Mouse (Mus musculus) adrenal gland, postnatal 14 days (tissue): ENCODE results near the gene Pik3cb. TPM values are rescaled to one million over a fixed set of nuclear protein-coding genes. Genes with fewer than 3 reads are reported as not detected.

Experiments
- DNase-seq: peaks from one replicate; pipeline ENCODE4 v3.0.0; 2021; ENCODE audit warnings: mixed read lengths
- total RNA-seq: library from RNA; stranded (reverse); gene quantifications from 2 replicates; pipeline ENCODE4 v1.2.3, GENCODE M21; 2021

Pik3cb gene
- total RNA-seq, 1 experiment from 2014 or later: 12.1 TPM

DNA sequence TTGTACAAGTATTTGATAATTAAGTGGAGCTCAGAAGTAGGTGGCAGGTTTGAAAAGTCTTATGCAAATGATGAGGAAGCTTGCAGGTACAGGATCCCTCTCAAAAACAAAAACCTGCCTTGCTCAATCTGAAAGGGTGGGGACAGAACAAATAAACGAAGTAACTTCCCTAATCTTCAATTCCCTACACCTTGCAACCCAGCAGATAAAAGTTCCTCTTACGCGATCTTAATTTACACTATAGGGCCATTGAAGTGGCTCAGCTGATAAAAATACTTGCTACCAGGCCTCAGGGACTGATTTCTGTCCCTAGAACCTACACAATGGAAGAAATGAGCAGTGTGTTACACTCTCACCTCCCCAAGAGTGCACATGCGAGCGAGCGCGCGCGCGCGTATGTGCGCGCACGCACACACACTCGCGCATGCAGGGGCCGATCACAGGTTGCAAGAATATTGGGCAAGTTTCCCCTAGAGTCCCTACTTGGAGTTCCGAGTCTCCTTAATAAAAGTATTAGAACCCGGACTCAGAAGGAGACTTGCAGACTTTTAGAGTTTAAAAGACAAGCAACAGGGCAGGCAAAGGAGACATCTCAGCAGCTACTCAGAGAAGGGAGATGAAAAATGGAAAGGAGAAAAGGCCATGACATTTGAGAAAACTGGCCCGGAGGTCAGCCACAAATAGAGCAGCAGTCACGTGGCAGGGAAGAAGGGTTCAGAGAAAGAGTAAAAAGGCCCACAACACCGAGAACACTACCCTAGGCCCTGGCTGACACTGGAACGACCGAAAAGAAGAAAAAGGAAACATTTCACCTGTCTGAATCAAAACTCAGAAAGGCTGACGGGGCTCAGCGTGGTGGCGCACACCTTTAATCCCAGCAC lies 6.7 kb upstream of the Pik3cb start:
- peak; percentile 41 for DNase-seq

DNA sequence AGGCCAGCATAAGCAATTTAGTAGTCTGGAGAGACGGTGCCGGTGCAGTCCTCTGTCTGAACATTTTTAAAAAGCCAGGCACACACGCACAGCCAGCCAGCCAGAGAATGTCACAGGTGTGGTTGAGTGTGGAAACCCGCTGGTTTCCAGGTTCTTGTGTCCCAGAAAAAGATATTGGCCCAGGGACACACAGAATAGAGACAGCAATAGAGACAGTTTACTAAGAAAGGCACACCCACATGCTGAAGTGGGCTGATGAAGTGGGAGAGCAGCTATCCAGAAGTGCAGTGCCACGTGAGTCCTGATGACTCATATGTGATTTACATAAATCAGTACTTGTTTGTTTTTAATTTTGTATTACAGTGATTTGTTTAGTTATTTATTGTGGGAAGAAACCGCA lies 5.3 kb upstream of the Pik3cb start:
- peak; percentile 19 for DNase-seq

DNA sequence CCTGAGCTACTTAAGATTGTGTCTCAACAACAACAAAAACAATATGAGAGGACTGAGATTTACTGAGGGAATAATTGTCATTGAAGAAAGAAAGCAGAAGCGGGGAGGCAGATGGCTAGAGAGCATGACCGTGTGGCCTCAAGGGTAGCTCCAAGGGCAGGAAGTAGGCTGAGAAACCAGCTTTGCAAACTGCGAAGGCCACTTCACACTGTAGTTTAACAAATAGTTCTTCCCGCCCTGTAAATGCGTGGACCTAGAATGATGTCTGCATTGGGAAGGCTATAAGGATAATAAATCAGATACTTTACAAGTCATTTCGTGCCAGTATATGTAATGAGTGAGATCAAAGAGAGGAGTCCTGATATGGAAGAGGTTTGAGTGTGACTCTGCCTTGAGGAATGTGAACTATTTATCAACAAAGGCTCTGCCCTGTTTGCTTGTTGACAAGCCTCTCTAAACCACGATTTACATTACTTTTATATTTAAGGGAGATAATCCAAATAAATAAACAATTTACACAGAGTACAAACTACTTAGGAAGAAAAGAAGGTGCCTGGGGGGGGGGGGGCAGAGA lies 4.1 kb upstream of the Pik3cb start:
- peak; percentile 53 for DNase-seq

DNA sequence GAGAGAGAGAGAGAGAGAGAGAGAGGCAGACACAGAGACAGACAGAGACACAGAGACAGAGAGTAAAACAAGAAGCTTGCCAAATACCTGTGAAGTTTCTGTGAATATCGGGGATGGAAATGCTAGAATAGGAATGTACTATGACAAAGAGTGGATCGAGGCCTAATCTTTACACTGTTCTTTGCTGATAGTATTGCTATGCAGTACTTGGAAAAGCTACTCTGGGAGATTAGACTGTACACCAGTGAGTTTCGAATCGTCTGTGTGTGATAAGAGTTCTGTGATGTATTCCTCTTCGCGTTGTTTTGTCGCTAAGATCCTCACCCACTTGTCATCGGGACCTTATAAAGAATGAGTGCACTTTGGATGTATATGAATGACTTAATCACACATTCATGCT lies 1.2 kb upstream of the Pik3cb start:
- DNase-seq: no peak

DNA sequence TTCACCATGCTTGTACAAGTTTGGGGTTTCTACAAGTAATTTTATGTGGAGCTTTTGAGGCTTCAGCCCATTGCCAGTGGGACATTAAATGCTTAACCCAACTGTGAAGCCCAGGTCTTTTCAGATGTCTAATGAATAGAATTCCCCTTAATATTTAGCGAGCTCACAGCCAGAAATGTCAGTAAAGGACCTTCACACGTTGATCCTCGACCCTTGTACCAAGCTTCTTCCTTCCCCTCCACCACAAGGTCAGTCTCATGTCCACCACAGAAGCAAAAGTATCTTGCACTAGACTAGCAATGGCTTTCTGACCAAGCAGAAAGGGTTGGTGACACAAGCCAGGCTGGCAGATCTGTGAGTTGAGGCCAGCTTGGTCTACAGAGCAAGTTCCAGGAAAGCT lies 750 bp upstream of the Pik3cb start:
- DNase-seq: no peak

DNA sequence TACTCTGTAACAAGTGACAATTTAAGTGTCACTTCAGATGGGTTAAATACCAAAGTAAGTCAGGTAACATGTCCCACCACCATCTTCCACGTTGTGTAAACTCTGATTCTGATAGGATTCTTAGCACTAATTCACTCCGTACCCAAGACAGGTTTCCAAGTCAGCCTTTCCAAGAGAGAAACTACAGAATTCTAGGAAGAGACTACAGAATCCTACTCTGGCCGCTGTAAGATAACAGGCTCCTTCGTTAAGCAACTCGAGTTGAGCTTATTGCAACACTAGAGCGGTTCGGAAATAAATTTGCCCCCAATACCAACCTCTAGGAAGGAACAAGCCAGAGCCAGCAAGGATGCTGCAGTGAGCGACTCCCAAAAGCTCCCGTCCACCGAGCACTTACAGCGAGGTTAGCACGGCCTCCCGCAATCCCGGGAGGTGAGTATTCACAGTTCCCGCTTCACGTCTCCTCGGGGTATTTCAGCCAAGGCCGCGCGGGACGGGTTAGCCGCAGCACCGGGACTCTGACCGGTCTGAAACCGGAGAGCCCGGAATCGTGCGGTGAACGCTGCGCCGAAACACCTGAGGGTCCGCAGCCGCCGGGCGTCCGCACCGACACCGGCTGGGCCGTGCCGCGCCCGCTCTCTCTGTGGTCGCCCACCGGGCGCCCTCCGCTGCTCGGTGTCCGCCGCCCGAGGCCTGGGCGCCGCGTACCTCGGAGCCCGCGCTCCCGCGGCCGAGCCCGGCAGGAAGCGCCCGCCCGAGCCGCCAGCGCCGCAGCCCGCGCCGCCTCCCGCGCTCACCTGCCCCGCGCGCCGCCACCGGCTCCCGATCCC lies 1.0 kb downstream of the Pik3cb start:
- peak; percentile 53 for DNase-seq

DNA sequence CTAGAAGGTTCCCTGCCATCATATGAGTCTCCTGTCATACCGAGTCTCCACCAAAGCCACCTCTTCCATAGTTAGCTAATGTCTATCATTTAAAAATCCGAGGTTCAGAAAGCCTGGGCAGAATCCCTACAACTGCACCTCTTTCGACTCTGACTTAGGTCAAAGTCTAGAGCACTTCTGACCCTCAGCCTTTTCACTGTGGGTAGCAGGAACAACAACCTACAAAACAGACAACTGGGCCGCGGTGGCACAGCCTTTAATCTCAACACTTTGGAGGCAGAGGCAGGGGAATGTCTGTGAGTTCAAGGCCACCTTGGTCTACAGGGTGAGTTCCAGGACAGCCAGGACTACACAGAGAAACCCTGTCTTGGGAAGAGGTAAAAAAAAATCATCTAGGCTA lies 3.1 kb downstream of the Pik3cb start:
- DNase-seq: no peak

DNA sequence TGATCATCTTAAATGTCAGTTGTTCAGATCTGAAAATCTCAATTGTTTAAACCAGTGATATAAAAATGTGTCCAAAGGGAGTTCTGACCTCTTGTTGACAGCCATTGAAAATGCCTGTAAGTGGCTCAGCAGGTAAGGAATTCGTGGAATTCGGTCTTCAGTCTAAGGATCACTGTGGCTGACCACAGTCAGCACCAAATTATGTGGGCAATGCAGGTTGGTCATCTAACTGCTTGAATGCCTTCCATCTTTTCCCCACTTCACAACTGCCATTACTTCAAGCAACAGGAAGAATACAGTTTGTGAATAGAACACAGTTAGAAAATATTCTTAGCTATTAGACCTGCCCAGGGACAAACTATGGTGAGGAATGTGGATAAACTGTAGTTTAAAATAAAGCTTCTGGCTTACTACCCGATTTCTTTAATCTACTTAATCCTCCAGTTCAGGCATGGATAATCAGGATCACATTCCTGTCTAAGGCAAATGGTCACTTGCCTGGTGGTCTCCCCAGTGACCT lies 8.4 kb downstream of the Pik3cb start:
- DNase-seq: no peak

DNA sequence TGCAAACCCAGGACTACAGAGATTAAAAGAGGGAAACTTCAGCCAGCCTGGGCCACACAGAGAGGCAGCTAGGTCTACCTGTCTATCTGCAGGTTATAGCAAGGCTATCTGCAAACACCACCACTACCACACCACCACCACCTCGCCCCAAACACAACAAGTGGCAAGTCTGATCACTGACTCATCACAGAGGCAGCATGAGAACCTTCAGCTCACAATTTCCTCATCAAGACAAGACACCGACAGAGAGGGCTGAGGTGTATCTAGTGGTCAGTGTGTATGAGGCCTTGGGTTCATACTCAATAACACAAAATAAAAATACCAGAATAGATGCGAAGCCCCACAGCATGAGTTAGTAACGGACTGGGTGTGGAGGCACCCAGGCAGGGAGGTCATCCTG lies 9.3 kb downstream of the Pik3cb start:
- DNase-seq: no peak

DNA sequence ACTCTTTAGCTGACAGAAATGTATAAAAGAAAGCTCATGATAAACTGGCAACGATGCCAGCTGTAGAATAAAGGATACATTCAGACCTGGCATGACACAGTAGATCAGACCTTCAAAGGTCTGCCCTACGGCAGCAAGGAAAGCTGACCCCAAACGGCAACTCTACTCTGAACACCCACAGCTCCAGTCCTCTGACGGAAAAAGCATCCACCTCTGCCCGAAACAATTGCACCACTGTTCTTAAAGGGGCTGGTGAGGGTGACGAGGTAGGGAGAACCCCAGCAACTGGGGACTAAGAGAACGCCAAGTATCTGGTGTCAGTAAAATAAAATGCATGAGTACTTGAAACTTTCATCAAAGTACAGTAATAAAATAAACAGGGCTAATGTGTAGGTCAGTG lies 12.8 kb downstream of the Pik3cb start:
- DNase-seq: no peak

DNA sequence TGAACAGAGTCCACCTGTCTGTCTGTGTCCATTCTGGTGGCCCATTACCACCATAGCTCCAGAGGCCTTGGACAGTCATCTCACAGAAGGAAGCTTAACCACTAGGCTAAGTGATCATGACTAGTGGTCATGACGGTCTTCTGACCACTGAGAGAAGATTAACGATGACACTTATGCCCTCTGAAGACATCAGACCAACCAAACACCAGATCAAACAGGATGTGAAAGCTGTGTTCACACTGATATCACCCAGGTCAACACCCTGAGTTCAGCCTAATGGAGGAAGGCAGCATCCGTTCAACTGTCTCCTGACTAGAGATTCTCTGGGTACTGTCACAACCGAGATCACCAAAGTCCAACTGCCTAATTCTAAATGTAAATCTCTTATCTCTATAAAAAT lies 17.7 kb downstream of the Pik3cb start:
- DNase-seq: no peak

DNA sequence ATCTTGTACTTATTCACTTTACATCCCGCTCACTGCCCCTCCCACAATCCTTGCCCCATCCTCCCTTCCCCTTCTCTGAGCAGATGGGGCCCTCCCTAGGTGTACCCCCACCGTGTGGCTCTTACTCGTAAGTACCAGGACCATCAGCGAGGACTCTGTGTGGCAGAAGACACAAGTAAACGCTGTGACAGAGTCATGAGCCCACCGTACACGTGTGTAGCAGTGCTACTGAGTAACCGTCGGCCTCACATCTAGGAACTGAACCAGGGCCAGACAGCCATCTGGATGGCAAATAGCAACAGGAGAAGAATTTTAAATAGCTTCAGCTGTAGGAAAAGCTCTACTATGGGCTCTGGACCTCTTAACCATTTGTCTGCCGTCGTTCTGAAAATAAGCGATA lies 28.0 kb downstream of the Pik3cb start:
- DNase-seq: no peak

DNA sequence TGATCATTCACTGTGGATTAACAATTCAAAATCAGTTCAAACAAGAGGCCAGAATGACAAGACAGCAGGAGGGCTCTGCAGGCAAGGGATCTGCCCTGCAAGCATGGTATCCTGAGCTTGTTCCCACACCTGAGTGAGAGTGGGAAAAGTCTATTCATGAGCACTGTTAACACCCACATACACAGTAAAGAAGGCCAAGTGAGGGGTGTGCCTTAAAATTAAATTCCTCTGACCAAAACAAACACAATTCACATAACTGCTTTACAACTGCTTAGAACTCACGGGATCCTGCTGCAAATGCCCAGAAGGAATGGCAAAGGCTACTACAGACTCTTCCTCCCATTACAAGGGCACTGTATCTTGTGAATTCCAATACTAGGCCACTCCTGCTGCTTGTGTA lies 29.3 kb downstream of the Pik3cb start:
- DNase-seq: no peak

DNA sequence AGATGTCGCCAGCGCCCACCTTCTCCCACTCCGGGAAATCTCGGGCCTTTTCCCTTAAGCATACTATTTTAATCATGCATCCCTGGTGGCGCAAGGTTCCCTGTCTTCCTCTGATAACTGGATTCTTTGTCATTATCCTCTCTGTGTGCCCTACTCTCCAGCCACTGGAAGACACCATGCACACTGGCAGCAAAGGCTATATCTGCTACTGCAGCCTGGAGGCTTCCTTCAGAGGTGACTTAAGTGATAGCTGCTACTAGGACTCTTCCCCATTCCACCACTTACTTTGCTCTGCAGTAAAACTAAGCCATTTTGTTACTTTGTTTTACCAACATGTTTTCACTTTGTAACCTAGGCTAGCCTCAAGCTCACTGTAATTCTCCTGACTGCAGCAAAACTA lies 30.2 kb downstream of the Pik3cb start:
- DNase-seq: no peak

DNA sequence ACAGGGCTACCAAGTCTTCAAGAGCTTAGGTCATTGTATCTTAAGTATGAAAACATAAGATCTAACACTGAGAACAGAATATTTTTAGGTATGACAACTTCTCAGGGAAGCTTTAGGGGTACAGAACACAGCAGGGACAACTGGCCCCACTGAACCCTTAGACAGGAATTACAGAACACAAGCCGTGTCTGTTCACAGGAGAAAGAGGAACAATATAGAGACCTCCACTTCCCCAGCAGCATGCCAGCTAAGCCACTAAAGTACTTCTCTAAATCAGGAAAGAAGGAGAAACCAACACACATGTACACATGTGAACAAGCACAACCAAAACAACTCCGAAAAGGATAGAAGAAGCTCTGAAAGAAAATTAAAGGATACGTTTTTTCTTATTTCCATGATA lies 30.8 kb downstream of the Pik3cb start:
- DNase-seq: no peak

DNA sequence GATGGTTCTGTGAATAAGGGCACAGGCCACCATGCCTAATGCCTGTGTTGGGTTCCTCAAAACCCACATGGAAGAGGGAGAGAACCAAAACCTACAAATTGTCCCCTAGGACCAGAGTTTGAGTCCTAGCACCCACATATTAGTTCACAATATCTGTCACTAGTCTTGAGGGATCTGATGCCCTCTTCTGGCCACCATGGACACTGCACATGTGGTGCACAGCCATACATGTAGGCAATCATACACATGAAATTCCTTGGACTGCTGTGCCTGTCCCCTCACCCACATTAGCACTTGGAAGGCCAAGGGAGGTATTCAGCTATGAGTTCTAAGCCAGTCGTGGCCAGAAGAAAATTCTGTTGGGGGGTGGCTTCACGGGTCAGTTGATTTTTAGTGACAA lies 36.0 kb downstream of the Pik3cb start:
- DNase-seq: no peak

DNA sequence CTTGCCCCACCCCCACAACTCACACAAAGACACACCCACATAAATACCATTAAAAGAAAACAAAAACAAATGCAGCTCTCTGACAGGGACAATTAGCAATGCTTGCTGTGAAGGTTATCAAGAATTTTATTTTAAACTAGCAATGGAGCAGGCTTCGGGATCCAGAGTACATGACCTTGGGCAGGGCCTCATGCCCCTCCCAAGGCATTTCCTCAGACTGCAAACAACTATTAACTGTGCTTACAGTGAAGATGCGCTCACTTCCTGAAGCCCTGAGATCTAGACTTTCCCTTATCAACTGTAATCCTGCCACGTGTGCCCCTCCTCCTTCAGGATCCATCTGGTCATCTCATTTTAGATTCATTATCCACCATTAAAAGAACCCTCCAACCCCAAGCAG lies 36.6 kb downstream of the Pik3cb start:
- DNase-seq: no peak

DNA sequence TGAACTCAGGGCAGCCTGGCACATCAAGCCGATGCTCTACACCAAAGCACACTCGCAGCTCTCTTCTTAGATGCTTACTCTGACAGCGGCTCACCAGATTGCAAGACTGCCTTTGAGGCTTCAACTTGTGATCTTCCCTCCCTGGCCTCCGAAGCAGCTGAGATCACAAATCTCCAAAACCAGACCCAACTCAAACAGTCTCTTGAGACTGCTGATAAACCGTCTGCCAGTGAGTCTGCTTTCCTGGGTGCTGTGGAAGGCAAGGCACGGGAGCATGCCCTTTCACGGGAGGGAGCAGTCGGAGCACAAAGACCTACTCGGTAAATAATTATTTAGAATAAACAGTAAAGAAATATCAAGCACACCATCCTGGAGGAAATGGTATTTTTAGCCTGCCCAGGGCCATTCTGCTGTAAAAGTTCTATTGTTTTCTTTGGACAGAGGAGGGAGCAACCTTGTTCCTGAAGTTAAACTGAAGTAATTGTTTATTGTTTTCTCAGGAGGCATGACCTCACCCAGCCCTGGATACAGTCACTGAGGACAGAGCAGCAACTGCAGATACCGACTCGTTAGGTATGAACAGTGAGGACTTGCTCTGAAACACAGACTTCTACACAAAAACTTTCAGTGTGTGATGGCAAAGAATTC lies 41.8 kb downstream of the Pik3cb start:
- DNase-seq: peak; percentile 17

DNA sequence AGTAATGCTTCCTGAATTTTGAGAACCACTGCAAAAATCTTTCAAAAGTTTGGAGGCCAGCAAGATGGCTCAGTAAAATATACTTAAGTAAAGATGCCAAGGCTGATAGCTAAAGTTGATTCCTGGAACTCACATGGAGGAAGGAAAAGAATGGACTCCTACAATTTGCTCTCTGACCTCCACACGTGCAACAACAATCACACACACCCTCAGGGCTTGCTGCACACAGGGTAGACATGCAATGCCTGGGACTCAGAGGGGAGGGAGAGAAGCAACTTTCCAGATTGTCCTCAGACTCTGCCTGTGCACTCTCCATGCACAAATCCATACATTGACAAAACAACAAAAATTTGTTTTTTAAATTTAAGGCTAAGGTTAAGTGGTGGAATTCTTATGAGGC lies 42.8 kb downstream of the Pik3cb start:
- no peak for DNase-seq

DNA sequence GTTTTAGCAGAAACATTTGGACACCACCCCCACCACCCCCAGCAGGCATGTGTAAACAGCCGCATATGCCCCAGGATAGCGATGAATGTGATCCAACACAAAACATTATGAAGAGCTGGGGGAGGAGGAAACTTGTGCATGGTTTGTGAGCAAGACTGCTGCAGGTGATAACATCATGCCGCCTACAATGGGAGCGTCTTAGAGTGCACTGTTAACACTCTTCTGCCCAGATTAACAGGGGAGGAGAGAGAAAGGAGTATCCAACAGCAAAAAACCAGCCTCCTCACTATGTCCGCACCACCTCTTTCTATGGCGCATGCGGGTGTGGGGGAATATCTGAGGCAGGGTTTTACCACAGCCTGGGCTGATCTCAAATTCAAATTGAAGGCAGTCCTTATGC lies 45.2 kb downstream of the Pik3cb start:
- no peak for DNase-seq

DNA sequence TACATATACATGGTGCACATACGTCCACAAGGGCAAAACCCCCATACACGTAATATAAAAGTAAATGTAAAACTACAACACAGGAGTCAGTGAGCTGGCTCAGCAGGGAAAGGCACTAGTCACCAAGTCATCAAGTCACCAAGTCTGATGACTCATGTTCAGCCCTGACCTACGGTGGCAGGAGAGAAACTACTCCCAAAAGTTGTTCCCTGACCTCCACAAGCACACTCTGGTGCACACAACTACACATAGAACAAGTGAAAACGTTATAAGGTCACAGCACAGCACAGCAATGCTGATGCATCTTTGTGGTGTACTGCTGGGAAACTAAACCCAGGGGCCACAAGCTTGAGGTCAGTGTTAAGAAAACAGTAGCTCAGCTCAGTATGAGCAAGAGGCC lies 49.9 kb downstream of the Pik3cb start:
- DNase-seq: peak; percentile 52

DNA sequence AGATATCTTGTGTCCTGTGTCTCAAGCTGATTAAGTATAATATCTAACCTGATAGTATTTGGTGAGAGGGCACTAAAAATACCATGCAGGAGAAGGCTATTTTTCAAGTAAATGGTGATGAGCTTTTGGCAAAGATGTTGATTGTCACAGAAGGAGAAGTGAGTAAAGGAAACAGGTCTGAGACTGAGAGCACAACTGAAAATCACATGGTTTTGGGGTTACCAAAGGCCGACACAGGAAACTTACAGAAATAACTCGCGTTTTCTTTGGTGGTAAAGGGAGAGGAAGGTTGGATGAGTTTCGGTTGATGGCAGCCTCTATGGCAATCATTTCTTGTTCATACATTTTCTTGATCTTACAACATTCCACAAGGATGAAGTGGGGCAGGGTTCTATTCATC lies 50.5 kb downstream of the Pik3cb start:
- no peak for DNase-seq

DNA sequence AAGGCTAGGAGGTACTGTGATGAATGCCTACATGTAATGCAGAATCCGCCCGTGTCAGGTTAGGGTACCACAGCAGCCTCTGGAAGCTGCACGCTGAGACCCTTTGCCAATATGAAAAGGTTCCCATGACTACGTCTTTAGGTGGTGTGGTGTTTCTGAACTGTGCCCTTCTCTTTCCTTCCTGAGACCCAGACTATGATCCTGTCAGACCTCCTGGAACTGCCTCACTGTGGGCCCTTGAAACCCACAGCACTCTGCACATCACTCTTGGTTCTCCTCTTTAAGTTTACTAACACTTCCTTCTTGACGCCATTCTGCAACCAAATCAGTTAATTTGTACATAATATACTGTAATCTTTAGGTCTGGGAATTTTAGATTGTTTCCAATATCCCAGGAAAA lies 58.7 kb downstream of the Pik3cb start:
- no peak for DNase-seq
